Mouse (Mus musculus) ovary, adult 18-20 months (tissue): ENCODE measurements around the gene Aaas.
"Not testable (repeated sequence)": the region's sequence is repeated elsewhere in the genome, so short reads cannot be mapped to it uniquely, and the experiment has no call there.

Experiments
- DNase-seq: peaks from one replicate; pipeline ENCODE4 v3.0.0; 2022; ENCODE audit warnings: low spot score, mixed read lengths

The Aaas gene

GRCm38 (mm10) chr15:102356501-102357325 lies 6.1 kb upstream of the Aaas start:
- DNase-seq, result no peak

GRCm38 (mm10) chr15:102355871-102356441 lies 5.4 kb upstream of the Aaas start:
- DNase-seq, result no peak

GRCm38 (mm10) chr15:102355134-102355870 lies 4.7 kb upstream of the Aaas start:
- DNase-seq, result peak; percentile 44

- DNase-seq, result no peak
Observed at GRCm38 (mm10) chr15:102353986-102354385, 3.4 kb upstream of the Aaas start.

- no peak for DNase-seq
Observed at GRCm38 (mm10) chr15:102352177-102352576, 1.6 kb upstream of the Aaas start.

GRCm38 (mm10) chr15:102350942-102351291 lies 346 bp upstream of the Aaas start:
- no peak for DNase-seq

GRCm38 (mm10) chr15:102346444-102346843 lies 4.1 kb downstream of the Aaas start:
- DNase-seq, result no peak

GRCm38 (mm10) chr15:102344490-102344889 lies 6.1 kb downstream of the Aaas start:
- no peak for DNase-seq

GRCm38 (mm10) chr15:102341580-102341979 lies 9.0 kb downstream of the Aaas start:
- DNase-seq, result no peak

GRCm38 (mm10) chr15:102339612-102340011 lies 11.0 kb downstream of the Aaas start:
- DNase-seq, result no peak

GRCm38 (mm10) chr15:102336946-102337345 lies 13.6 kb downstream of the Aaas start:
- DNase-seq, result no peak

GRCm38 (mm10) chr15:102335925-102336324 lies 14.6 kb downstream of the Aaas start:
- not testable (repeated sequence) for DNase-seq

GRCm38 (mm10) chr15:102335254-102335653 lies 15.3 kb downstream of the Aaas start:
- DNase-seq, result no peak

- DNase-seq, result peak; percentile 66
Observed at GRCm38 (mm10) chr15:102331610-102332015, 19.0 kb downstream of the Aaas start, which contains the start of gene Myg1. Myg1 (plus strand) TSS chr15:102331709.

GRCm38 (mm10) chr15:102326892-102327291 lies 23.7 kb downstream of the Aaas start:
- DNase-seq, result no peak

- DNase-seq, result peak; percentile 73
Observed at GRCm38 (mm10) chr15:102326022-102326576, 24.5 kb downstream of the Aaas start, which contains the start of gene Pfdn5. Pfdn5 (plus strand) TSS chr15:102326116.

- DNase-seq, result no peak
Observed at GRCm38 (mm10) chr15:102324654-102325473, 25.7 kb downstream of the Aaas start.

GRCm38 (mm10) chr15:102316263-102316662 lies 34.3 kb downstream of the Aaas start:
- no peak for DNase-seq

GRCm38 (mm10) chr15:102315292-102315691 lies 35.3 kb downstream of the Aaas start:
- DNase-seq, result no peak

- no peak for DNase-seq
Observed at GRCm38 (mm10) chr15:102311489-102311888, 39.1 kb downstream of the Aaas start.

GRCm38 (mm10) chr15:102310074-102310845 lies 40.3 kb downstream of the Aaas start:
- DNase-seq, result peak; percentile 62
